Mouse (Mus musculus): ENCODE measurements around the gene Blzf1. TPM values are rescaled to one million over a fixed set of nuclear protein-coding genes. Genes with fewer than 3 reads are reported as not detected.

Blzf1 gene
- polyA plus RNA-seq, 1 experiment from 2014 or later = 30.2 TPM

Other genes starting within 250 kb of the Blzf1 start
- 9.6 and 21.8 TPM in 2 replicates for gene Sell, start 245.5 kb downstream of the Blzf1 start, polyA plus RNA-seq (2015; fragmentation: Nextera tagmentation; extraction: Ambion mirVana)
- 0.34 and 0.38 TPM in 2 replicates for gene Selp, start 192.2 kb downstream of the Blzf1 start, polyA plus RNA-seq (2015; fragmentation: Nextera tagmentation; extraction: Ambion mirVana)
- gene F5, start 155.7 kb downstream of the Blzf1 start, polyA plus RNA-seq (2015; fragmentation: Nextera tagmentation; extraction: Ambion mirVana) = 0.21 TPM in 2 replicates
- 7.5 and 8.3 TPM in 2 replicates for gene Slc19a2, start 58.4 kb downstream of the Blzf1 start, polyA plus RNA-seq (2015; fragmentation: Nextera tagmentation; extraction: Ambion mirVana)
- gene Ccdc181, start 31.9 kb downstream of the Blzf1 start, polyA plus RNA-seq (2015; fragmentation: Nextera tagmentation; extraction: Ambion mirVana) = 10.8 and 10.9 TPM in 2 replicates
- 21.5 and 21.9 TPM in 2 replicates for gene Nme7, start 3.4 kb downstream of the Blzf1 start, polyA plus RNA-seq (2015; fragmentation: Nextera tagmentation; extraction: Ambion mirVana)
- gene Atp1b1, start 150.9 kb upstream of the Blzf1 start, polyA plus RNA-seq (2015; fragmentation: Nextera tagmentation; extraction: Ambion mirVana) = 298 and 306 TPM in 2 replicates

Data from heart, embryonic 16.5 days (tissue).